Mouse (Mus musculus): ENCODE measurements around the gene Snx13.

Snx13 gene

GRCm38 (mm10) chr12:35046999-35047319, at the start of gene Snx13:
Gene Snx13 (plus strand): TSS chr12:35047186.
- peak; percentile 63 for DNase-seq (ENCODE audit: low spot score)

GRCm38 (mm10) chr12:34997597-34998182, 49.3 kb upstream of the Snx13 start:
- no peak for DNase-seq (ENCODE audit: low spot score)

- DNase-seq (ENCODE audit: low spot score): no peak
These were observed 48.1 kb upstream of the Snx13 start for GRCm38 (mm10) chr12:34998778-34999467.

GRCm38 (mm10) chr12:35000323-35000722, 46.7 kb upstream of the Snx13 start:
- no peak for DNase-seq (ENCODE audit: low spot score)

- DNase-seq (ENCODE audit: low spot score): no peak
These were observed 41.2 kb upstream of the Snx13 start for GRCm38 (mm10) chr12:35005748-35006147.

GRCm38 (mm10) chr12:35007851-35008250, 39.1 kb upstream of the Snx13 start:
- no peak for DNase-seq (ENCODE audit: low spot score)

GRCm38 (mm10) chr12:35008340-35009137, 38.4 kb upstream of the Snx13 start:
- no peak for DNase-seq (ENCODE audit: low spot score)

- no peak for DNase-seq (ENCODE audit: low spot score)
These were observed 35.5 kb upstream of the Snx13 start for GRCm38 (mm10) chr12:35011462-35011861.

- no peak for DNase-seq (ENCODE audit: low spot score)
These were observed 33.0 kb upstream of the Snx13 start for GRCm38 (mm10) chr12:35013950-35014349.

GRCm38 (mm10) chr12:35016056-35016455, 30.9 kb upstream of the Snx13 start:
- no peak for DNase-seq (ENCODE audit: low spot score)

- no peak for DNase-seq (ENCODE audit: low spot score)
These were observed 30.3 kb upstream of the Snx13 start for GRCm38 (mm10) chr12:35016481-35017250.

- no peak for DNase-seq (ENCODE audit: low spot score)
These were observed 28.2 kb upstream of the Snx13 start for GRCm38 (mm10) chr12:35018679-35019237.

GRCm38 (mm10) chr12:35021285-35021684, 25.7 kb upstream of the Snx13 start:
- DNase-seq (ENCODE audit: low spot score): no peak

- DNase-seq (ENCODE audit: low spot score): no peak
These were observed 24.9 kb upstream of the Snx13 start for GRCm38 (mm10) chr12:35022066-35022465.

GRCm38 (mm10) chr12:35025916-35026432, 21.0 kb upstream of the Snx13 start:
- DNase-seq (ENCODE audit: low spot score): no peak

GRCm38 (mm10) chr12:35027533-35027932, 19.5 kb upstream of the Snx13 start:
- no peak for DNase-seq (ENCODE audit: low spot score)

- no peak for DNase-seq (ENCODE audit: low spot score)
These were observed 8.1 kb upstream of the Snx13 start for GRCm38 (mm10) chr12:35038668-35039570.

- DNase-seq (ENCODE audit: low spot score): no peak
These were observed 7.4 kb upstream of the Snx13 start for GRCm38 (mm10) chr12:35039571-35039936.

- DNase-seq (ENCODE audit: low spot score): no peak
These were observed 5.0 kb upstream of the Snx13 start for GRCm38 (mm10) chr12:35041964-35042363.

- no peak for DNase-seq (ENCODE audit: low spot score)
These were observed 532 bp upstream of the Snx13 start for GRCm38 (mm10) chr12:35046310-35046998.

All from urinary bladder, postnatal 10 days (tissue).